Mouse (Mus musculus): ENCODE measurements around the gene Dcun1d1. TPM values are rescaled to one million over a fixed set of nuclear protein-coding genes. Genes with fewer than 3 reads are reported as not detected.
A peak's percentile ranks its signal among the peaks of the same experiment; 100 is the strongest.

The Dcun1d1 gene
- polyA plus RNA-seq (2014; fragmentation: Nextera tagmentation; extraction: Ambion mirVana), result 105 and 107 TPM in 2 replicates

GRCm38 (mm10) chr3:35937345-35937744, at the start of gene Dcun1d1:
Dcun1d1 (minus strand) TSS chr3:35937445.
- ATAC-seq (ENCODE audit: low FRiP score, low TSS enrichment), result no peak
- no peak for DNase-seq
- peaks cover 7% of the 10 kb centered on the region for H3K4me1 ChIP-seq (ENCODE audit: control insufficient read depth, insufficient read depth, low read length)
- peaks cover 7% of the 10 kb centered on the region; the same call in 1 of the 2 replicates for H3K36me3 ChIP-seq (ENCODE audit: control insufficient read depth, insufficient read depth, low read length)
- 95% methylated on average over 6 of the region's 6 CpGs for WGBS
- no peak within 1 kb of the TSS for H3K27ac ChIP-seq (replicated peaks; ENCODE audit: low read depth, low read length)
- H3K9me3 ChIP-seq (ENCODE audit: control insufficient read depth, low read length), result no peaks in the 10 kb centered on the region
- H3K4me3 ChIP-seq (replicated peaks; ENCODE audit: low read depth, low read length), result no peak within 1 kb of the TSS
- no peak within 1 kb of the TSS for H3K4me2 ChIP-seq (ENCODE audit: low read length)
- H3K9ac ChIP-seq (replicated peaks; ENCODE audit: low read length), result no peak within 1 kb of the TSS
- H3K27me3 ChIP-seq (ENCODE audit: control insufficient read depth, insufficient read depth, low read length), result no peaks in the 10 kb centered on the region

- H3K4me1 ChIP-seq (ENCODE audit: control insufficient read depth, insufficient read depth, low read length), result no peaks in the 10 kb centered on the region
- no peak for DNase-seq
- no peaks in the 10 kb centered on the region for H3K9me3 ChIP-seq (ENCODE audit: control insufficient read depth, low read length)
- ATAC-seq (ENCODE audit: low FRiP score, low TSS enrichment), result no peak
- no peaks in the 10 kb centered on the region for H3K27me3 ChIP-seq (ENCODE audit: control insufficient read depth, insufficient read depth, low read length)
- H3K27ac ChIP-seq (replicated peaks; ENCODE audit: low read depth, low read length), result no peak overlapping the region
- WGBS, result 93% methylated on average over 6 of the region's 6 CpGs
- H3K4me2 ChIP-seq (ENCODE audit: low read length), result no peak overlapping the region
- peaks cover 85% of the 10 kb centered on the region for H3K36me3 ChIP-seq (ENCODE audit: control insufficient read depth, insufficient read depth, low read length)
- H3K4me3 ChIP-seq (replicated peaks; ENCODE audit: low read depth, low read length), result no peak overlapping the region
- H3K9ac ChIP-seq (replicated peaks; ENCODE audit: low read length), result no peak overlapping the region
Measured at GRCm38 (mm10) chr3:35986266-35986665, 49.0 kb upstream of the Dcun1d1 start.

GRCm38 (mm10) chr3:35973551-35973950, 36.3 kb upstream of the Dcun1d1 start:
- DNase-seq (peak; percentile 51), ATAC-seq (ENCODE audit: low FRiP score, low TSS enrichment) (no peak)

GRCm38 (mm10) chr3:35972985-35973384, 35.7 kb upstream of the Dcun1d1 start:
- no peak overlapping the region for H3K4me2 ChIP-seq (ENCODE audit: low read length)
- H3K4me1 ChIP-seq (ENCODE audit: control insufficient read depth, insufficient read depth, low read length), result no peaks in the 10 kb centered on the region
- no peak overlapping the region for H3K4me3 ChIP-seq (replicated peaks; ENCODE audit: low read depth, low read length)
- H3K36me3 ChIP-seq (ENCODE audit: control insufficient read depth, insufficient read depth, low read length), result peaks cover 73% of the 10 kb centered on the region
- no peak overlapping the region for H3K27ac ChIP-seq (replicated peaks; ENCODE audit: low read depth, low read length)
- H3K27me3 ChIP-seq (ENCODE audit: control insufficient read depth, insufficient read depth, low read length), result no peaks in the 10 kb centered on the region
- ATAC-seq (ENCODE audit: low FRiP score, low TSS enrichment), result 0 out of 2 replicates have a peak, but pooled peaks have one; percentile 17
- H3K9me3 ChIP-seq (ENCODE audit: control insufficient read depth, low read length), result no peaks in the 10 kb centered on the region
- no peak overlapping the region for H3K9ac ChIP-seq (replicated peaks; ENCODE audit: low read length)
- 79% methylated on average over 4 of the region's 4 CpGs for WGBS
- DNase-seq, result peak; percentile 60

More at GRCm38 (mm10) chr3:35973551-35973950, 36.3 kb upstream of the Dcun1d1 start:
- H3K36me3 ChIP-seq (ENCODE audit: control insufficient read depth, insufficient read depth, low read length), result peaks cover 72% of the 10 kb centered on the region
- no peaks in the 10 kb centered on the region for H3K9me3 ChIP-seq (ENCODE audit: control insufficient read depth, low read length)
- H3K4me1 ChIP-seq (ENCODE audit: control insufficient read depth, insufficient read depth, low read length), result no peaks in the 10 kb centered on the region
- WGBS, result 80% methylated on average over 7 of the region's 7 CpGs
- H3K27me3 ChIP-seq (ENCODE audit: control insufficient read depth, insufficient read depth, low read length), result no peaks in the 10 kb centered on the region
- H3K27ac ChIP-seq (replicated peaks; ENCODE audit: low read depth, low read length), result no peak overlapping the region
- no peak overlapping the region for H3K4me3 ChIP-seq (replicated peaks; ENCODE audit: low read depth, low read length)
- no peak overlapping the region for H3K4me2 ChIP-seq (ENCODE audit: low read length)
- no peak overlapping the region for H3K9ac ChIP-seq (replicated peaks; ENCODE audit: low read length)

- 94% methylated on average over 12 of the region's 12 CpGs for WGBS
- DNase-seq (no peak), ATAC-seq (ENCODE audit: low FRiP score, low TSS enrichment) (no peak)
- H3K4me1 ChIP-seq (ENCODE audit: control insufficient read depth, insufficient read depth, low read length), result no peaks in the 10 kb centered on the region
- H3K9me3 ChIP-seq (ENCODE audit: control insufficient read depth, low read length), result no peaks in the 10 kb centered on the region
- peaks cover 70% of the 10 kb centered on the region for H3K36me3 ChIP-seq (ENCODE audit: control insufficient read depth, insufficient read depth, low read length)
- no peak overlapping the region for H3K4me3 ChIP-seq (replicated peaks; ENCODE audit: low read depth, low read length)
- no peak overlapping the region for H3K27ac ChIP-seq (replicated peaks; ENCODE audit: low read depth, low read length)
- no peak overlapping the region for H3K9ac ChIP-seq (replicated peaks; ENCODE audit: low read length)
- H3K27me3 ChIP-seq (ENCODE audit: control insufficient read depth, insufficient read depth, low read length), result no peaks in the 10 kb centered on the region
- no peak overlapping the region for H3K4me2 ChIP-seq (ENCODE audit: low read length)
Measured at GRCm38 (mm10) chr3:35971149-35971548, 33.9 kb upstream of the Dcun1d1 start.

GRCm38 (mm10) chr3:35970441-35970840, 33.2 kb upstream of the Dcun1d1 start:
- WGBS, result 93% methylated on average over 4 of the region's 4 CpGs

GRCm38 (mm10) chr3:35967366-35967921, 30.2 kb upstream of the Dcun1d1 start:
- Histone ChIP-seq H3K4me3 (replicated peaks; ENCODE audit: low read depth, low read length) (no peak overlapping the region), H3K9me3 (ENCODE audit: control insufficient read depth, low read length) (no peaks in the 10 kb centered on the region), H3K36me3 (ENCODE audit: control insufficient read depth, insufficient read depth, low read length) (peaks cover 60% of the 10 kb centered on the region), H3K27me3 (ENCODE audit: control insufficient read depth, insufficient read depth, low read length) (no peaks in the 10 kb centered on the region), H3K9ac (replicated peaks; ENCODE audit: low read length) (no peak overlapping the region), H3K27ac (replicated peaks; ENCODE audit: low read depth, low read length) (no peak overlapping the region), H3K4me2 (ENCODE audit: low read length) (no peak overlapping the region), H3K4me1 (ENCODE audit: control insufficient read depth, insufficient read depth, low read length) (no peaks in the 10 kb centered on the region)
- ATAC-seq (ENCODE audit: low FRiP score, low TSS enrichment) (no peak), DNase-seq (no peak)
- 96% methylated on average over 8 of the region's 8 CpGs for WGBS

More at GRCm38 (mm10) chr3:35970441-35970840, 33.2 kb upstream of the Dcun1d1 start:
- ATAC-seq (ENCODE audit: low FRiP score, low TSS enrichment), result no peak
- H3K9ac ChIP-seq (replicated peaks; ENCODE audit: low read length), result no peak overlapping the region
- H3K9me3 ChIP-seq (ENCODE audit: control insufficient read depth, low read length), result no peaks in the 10 kb centered on the region
- H3K4me1 ChIP-seq (ENCODE audit: control insufficient read depth, insufficient read depth, low read length), result no peaks in the 10 kb centered on the region
- no peaks in the 10 kb centered on the region for H3K27me3 ChIP-seq (ENCODE audit: control insufficient read depth, insufficient read depth, low read length)
- no peak overlapping the region for H3K4me2 ChIP-seq (ENCODE audit: low read length)
- no peak overlapping the region for H3K4me3 ChIP-seq (replicated peaks; ENCODE audit: low read depth, low read length)
- DNase-seq, result no peak
- H3K27ac ChIP-seq (replicated peaks; ENCODE audit: low read depth, low read length), result no peak overlapping the region
- H3K36me3 ChIP-seq (ENCODE audit: control insufficient read depth, insufficient read depth, low read length), result peaks cover 67% of the 10 kb centered on the region

- Histone ChIP-seq H3K9me3 (ENCODE audit: control insufficient read depth, low read length) (no peaks in the 10 kb centered on the region), H3K4me2 (ENCODE audit: low read length) (no peak overlapping the region), H3K9ac (replicated peaks; ENCODE audit: low read length) (no peak overlapping the region), H3K36me3 (ENCODE audit: control insufficient read depth, insufficient read depth, low read length) (peaks cover 57% of the 10 kb centered on the region), H3K27ac (replicated peaks; ENCODE audit: low read depth, low read length) (no peak overlapping the region), H3K27me3 (ENCODE audit: control insufficient read depth, insufficient read depth, low read length) (no peaks in the 10 kb centered on the region), H3K4me1 (ENCODE audit: control insufficient read depth, insufficient read depth, low read length) (no peaks in the 10 kb centered on the region), H3K4me3 (replicated peaks; ENCODE audit: low read depth, low read length) (no peak overlapping the region)
- no peak for DNase-seq
- WGBS, result 86% methylated on average over 2 of the region's 2 CpGs
- ATAC-seq (ENCODE audit: low FRiP score, low TSS enrichment), result no peak
Measured at GRCm38 (mm10) chr3:35966493-35966892, 29.2 kb upstream of the Dcun1d1 start.

GRCm38 (mm10) chr3:35964928-35965327, 27.7 kb upstream of the Dcun1d1 start:
- no peaks in the 10 kb centered on the region for H3K9me3 ChIP-seq (ENCODE audit: control insufficient read depth, low read length)
- H3K9ac ChIP-seq (replicated peaks; ENCODE audit: low read length), result no peak overlapping the region
- H3K27ac ChIP-seq (replicated peaks; ENCODE audit: low read depth, low read length), result no peak overlapping the region
- no peak overlapping the region for H3K4me3 ChIP-seq (replicated peaks; ENCODE audit: low read depth, low read length)
- ATAC-seq (ENCODE audit: low FRiP score, low TSS enrichment) (no peak), DNase-seq (no peak)
- peaks cover 58% of the 10 kb centered on the region for H3K36me3 ChIP-seq (ENCODE audit: control insufficient read depth, insufficient read depth, low read length)
- H3K4me1 ChIP-seq (ENCODE audit: control insufficient read depth, insufficient read depth, low read length), result no peaks in the 10 kb centered on the region
- no peaks in the 10 kb centered on the region for H3K27me3 ChIP-seq (ENCODE audit: control insufficient read depth, insufficient read depth, low read length)
- WGBS, result 88% methylated on average over 4 of the region's 4 CpGs
- H3K4me2 ChIP-seq (ENCODE audit: low read length), result no peak overlapping the region
